Mouse (Mus musculus): ENCODE results near the gene Nek5.

GRCm38 (mm10) chr8:22036137-22036536 lies 88.7 kb downstream of the Nek5 start:
- TF ChIP-seq CTCF (IDR thresholded peaks at IDR 0.05; ENCODE audit: low read depth) = no peak
- TF ChIP-seq EP300 (IDR thresholded peaks at IDR 0.05; ENCODE audit: low read depth) = no peak
